Mouse (Mus musculus): ENCODE data around the gene Spata21.

Gene Spata21

DNA sequence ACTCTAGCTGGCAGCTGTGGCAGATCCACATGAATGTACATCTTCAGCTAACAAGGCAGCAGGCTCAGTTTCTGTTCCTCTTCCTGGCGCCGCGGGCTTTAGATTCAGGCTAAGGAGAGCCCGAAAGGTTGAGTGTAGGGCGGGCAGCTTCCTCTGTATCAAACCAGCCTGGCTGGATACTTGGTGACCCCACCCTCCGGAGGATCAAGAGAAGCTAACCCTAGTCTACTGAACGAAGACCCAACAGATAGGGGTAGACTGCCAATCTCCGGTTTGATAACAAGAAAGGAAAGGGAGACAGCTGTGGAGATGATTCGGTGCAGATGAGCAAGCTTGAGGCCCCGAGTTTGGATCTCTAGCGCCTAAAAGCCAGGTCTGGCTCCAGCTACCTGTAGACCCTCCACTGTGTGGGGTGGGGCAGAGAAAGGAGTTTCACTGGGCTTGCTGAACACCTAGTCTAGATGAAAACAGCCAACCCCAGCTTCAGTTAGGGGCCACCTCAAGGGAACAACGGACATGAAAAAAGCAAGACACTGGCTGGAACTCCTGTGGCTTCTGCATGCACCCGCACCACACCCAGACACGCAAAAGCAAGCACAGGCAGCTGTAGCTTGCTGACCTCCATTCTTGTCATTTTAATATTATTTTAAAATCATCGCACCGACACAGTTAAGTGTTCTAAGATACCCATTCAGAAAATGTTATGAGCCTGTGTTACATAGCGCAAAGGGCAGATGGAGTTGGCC, 11.2 kb upstream of the Spata21 start:
- DNase-seq: no peak

DNA sequence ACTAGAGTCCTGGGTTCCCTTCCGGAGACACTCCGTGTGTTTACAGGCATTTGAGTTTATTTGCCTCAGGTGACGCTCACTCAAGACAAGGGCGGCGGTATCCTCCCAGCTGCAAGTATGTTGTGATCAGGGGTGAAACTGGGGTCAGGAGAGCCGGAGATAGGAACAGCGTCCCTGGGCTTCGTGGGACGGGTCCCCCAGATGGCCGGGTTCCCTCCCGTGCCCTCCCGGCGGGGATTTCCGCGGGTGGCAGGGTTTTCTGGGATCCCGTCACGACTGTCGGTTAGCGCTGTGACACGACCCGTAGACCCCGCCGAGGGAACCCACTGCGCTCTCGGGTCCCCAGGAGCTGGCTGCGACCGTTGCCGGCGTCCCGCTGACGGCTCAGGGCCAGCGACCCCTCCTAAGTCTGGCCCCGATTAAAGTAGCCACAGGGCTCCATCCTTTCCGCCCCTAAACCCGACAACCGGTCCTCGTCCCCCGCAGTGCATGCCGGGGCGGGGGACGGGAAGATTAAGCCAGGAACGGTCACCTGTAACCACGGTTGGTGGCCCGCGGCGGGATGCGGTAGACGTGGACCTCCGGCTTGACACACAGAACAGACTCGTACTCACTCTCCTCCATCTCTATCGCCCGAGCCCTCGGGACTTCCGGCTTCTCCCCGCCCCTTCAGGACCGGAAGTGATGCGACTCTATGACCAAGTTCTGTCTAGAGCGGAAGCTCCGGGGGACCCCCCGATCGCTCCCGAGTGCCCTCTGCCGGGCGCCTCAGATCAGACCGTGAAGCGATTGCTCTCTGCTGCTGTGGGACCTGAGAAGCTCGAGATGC, 10.2 kb upstream of the Spata21 start, which contains the start of gene Necap2:
Necap2 (minus strand) TSS at position 677 of the 829 bp plus-strand sequence.
- DNase-seq: peak; percentile 93 to 94

GRCm38 (mm10) chr4:141078510-141079137, 9.5 kb upstream of the Spata21 start:
- DNase-seq: no peak

DNA sequence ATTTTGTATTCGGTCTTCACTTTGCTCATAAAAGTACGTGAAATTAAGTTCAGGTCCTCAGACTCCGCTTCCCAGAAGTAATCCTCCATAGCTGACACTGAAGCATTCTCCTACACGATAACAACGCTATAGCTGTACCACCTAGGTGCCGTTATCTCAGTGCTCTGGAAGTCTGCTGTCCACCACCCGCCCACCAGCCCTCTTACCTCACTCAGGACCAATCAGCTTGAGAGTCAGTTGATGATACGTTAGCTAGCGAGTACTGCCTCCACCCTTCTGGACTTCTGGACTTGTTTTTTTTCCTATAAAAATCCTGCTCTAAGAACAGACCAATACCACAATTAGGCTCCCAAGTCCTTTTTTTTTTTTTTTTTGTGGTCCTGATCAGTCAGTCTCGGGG, 1.3 kb upstream of the Spata21 start:
- DNase-seq: no peak

- no peak for DNase-seq
These were observed 581 bp downstream of the Spata21 start for GRCm38 (mm10) chr4:141088714-141089113.

GRCm38 (mm10) chr4:141095016-141095415, 6.9 kb downstream of the Spata21 start:
- DNase-seq: no peak

DNA sequence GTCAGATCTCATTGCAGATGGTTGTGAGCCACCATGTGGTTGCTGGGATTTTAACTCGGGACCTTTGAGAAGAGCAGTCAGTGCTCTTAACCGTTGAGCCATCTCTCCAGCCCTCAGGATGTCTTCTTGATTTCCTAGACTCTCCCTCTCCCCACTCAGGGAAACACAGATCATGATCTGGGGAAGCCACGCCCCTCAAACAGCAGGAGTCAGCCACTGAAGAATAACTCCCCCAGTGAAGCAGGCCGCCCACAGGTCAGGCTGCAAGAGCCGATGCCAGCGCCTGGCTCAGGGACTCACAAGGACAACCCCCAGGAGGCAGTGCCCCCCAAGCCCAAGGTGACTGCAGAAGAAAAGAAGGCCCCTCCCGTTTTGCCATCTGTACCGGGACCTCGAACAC, 8.6 kb downstream of the Spata21 start:
- DNase-seq: no peak

- DNase-seq: no peak
These were observed 10.8 kb downstream of the Spata21 start for GRCm38 (mm10) chr4:141098935-141099334.

DNA sequence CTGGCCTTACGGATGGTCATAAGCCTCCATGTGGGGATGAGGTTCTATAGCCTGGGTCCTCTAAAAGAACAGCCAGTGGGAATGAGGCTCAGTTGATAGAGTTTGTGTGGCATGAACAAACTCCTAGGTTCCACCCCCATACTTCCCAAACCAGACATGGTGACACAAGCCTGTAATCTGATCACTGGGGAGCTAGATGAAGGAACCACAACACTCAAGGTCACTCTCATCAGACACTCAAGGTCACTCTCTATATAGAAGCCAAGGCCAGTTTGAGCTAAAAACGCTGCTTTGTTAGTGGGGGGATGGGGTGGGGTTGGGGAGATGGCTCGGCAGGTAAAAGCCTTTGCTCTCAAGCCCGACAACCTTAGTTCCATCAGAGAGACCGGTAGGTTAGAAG, 11.8 kb downstream of the Spata21 start:
- DNase-seq: no peak

- no peak for DNase-seq
These were observed 13.2 kb downstream of the Spata21 start for GRCm38 (mm10) chr4:141101291-141101690.

DNA sequence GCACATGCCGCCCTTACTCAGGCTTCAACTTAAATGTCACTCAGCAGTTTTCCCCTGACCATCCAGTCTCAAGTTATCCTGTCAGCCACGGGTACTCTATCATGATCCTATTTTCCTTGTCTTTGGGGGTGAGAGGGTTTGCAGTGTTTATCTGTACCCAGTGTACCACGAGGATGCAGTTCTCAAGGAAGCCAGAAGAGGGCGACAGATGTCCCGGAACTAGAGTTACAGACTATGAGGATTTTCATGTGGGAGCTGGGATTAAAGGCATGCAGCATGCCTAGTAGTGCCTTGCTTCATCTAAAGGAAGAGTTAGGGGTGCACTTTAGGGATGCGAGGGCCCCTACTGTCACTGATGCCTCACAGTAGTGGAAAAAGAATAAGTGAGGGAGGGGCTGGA, 13.7 kb downstream of the Spata21 start:
- no peak for DNase-seq

DNA sequence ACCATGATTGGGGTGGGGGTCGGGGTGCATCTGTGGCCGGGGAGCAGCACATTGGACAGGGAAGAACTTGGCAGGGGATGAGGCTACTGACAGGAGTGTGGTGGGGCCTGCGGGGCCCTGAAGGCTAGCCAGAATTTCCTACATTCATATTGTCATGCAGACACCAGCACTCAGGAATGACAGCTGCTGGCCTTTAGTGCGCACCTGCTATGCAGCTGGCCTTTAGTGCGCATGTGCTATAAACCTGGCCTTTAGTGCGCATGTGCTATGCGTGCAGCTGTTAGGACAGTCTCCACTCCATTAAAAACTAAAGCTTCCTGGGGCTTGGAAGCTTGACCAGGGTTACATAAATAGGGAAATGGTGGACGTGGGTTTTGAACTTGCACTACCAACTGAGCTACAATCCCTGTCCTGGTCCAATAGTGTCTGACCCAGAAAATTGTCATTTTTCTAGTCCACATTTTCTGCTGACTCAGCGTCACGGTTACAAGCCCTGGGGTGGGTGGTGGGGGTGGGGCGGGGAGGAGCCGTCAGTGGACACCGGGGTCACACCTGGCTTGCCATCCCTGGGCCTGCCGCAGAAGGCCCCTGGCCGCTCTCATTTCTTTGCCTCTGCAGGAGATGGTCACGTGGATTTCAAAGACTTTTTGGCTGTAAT, 18.5 kb downstream of the Spata21 start:
- DNase-seq: no peak

GRCm38 (mm10) chr4:141108196-141108732, 20.1 kb downstream of the Spata21 start:
- no peak for DNase-seq

DNA sequence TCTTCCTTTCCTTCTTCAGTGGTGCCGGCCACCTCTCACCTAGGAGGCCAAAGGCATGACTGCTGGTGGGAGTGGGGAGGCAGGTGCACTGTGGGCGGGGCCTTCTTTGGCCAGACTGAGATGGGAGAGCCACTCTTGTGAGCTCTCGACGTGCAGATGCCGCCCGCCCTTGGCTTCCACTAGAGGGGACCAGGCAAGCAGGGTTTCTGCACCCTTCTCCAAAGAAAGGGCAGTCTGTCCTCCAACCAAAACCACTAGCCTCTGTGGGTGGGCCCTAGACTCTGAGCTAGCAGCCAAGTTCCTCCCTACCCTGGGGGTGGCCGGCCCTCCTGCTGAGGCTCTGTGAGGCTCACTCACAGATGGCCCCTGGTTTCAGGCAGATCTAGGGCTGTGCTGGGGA, 25.7 kb downstream of the Spata21 start:
- DNase-seq: peak in 1 of 2 experiments; percentile 17

GRCm38 (mm10) chr4:141114521-141114981, 26.4 kb downstream of the Spata21 start:
- no peak for DNase-seq

DNA sequence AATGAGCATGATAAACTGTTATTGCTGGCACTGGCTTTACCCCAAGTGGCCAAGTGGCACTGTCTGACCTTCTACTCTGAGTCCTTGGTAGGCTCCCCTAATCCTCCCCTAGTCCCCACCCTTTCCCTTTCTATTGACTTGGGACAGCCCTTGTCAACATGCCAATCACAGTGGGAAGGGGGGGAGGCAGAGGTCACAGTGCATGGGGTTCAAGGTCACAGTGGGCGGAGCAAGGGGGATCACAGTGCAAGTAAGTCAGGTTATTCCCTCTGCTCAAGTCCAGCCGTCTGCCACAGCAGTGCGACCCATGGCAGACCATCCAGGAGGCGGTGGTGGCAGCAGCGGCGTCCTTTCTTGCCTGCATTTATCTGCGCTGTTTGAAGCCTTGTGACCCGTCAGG, 27.3 kb downstream of the Spata21 start:
- DNase-seq: no peak

DNA sequence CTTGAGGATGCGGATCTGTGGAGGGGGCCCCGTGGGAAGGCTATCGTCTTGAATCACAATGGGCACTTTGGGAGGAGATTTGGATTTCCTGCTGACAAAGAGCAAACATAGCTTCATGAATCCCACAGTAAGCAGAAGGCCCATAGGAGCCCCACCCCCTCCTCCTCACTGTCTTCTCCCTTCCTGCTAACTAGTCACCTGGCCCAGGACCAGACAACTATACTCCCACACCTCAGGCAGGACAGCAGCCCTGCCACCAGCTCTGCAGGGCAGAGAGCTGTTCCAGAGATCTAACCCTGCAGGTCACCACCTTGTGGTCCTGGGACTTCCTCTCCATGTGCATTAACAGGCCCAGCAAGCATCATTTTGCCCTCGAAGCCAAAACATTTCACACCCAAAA, 30.6 kb downstream of the Spata21 start:
- no peak for DNase-seq

DNA sequence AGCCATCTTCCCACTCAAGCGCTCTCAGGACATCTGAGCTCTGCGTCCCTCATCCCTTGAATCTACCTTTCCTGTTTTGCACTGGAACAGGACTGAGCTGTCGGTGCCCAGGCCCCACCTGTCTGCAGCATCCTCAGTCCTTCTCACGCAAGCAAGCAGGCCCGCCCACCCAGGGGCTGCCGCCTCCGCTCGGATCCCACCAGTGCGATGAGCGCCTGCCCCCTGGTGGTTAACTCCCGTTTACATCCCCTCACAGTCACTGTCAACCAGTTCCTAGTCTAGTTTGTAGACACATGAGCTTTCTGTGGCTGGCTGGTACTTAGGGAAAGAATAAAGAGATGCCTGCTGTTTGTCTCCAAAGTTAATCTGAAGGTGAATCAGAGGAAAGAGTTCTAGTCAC, 32.6 kb downstream of the Spata21 start:
- peak; percentile 60 to 63 for DNase-seq

- DNase-seq: no peak
These were observed 34.5 kb downstream of the Spata21 start for GRCm38 (mm10) chr4:141122663-141123062.

GRCm38 (mm10) chr4:141123065-141123464, 34.9 kb downstream of the Spata21 start:
- DNase-seq: no peak

DNA sequence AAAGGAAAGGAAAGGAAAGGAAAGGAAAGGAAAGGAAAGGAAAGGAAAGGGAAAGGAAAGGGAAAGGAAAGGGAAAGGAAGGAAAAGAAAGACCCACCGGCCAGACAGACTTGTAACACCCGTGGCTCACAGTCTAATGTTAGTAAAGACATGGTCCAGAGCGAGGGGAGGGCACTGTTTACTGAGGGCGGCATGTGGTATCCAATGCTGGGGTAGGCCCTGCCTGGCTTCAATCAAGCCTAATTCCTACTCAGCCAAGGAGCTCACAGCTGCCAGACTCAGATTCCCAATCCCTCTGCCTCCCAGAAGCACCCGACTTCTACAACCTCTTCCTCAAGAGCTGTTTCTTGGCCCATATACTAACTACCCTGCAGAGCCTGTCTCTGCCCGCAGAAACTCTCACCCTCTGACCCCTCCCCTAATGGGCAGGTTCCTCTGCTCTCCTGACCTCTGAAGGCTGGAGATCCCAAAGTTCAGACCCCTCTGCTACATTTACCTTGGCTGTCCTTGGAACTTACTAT, 41.1 kb downstream of the Spata21 start:
- DNase-seq: no peak

GRCm38 (mm10) chr4:141130704-141131342, 42.7 kb downstream of the Spata21 start:
- no peak for DNase-seq
